Mouse (Mus musculus) yolk sac, embryonic 10.5 days (tissue): ENCODE results near the gene Cox19.

Source experiments
- DNase-seq: peaks from one replicate; pipeline ENCODE4 v3.0.0-alpha.2; 2017; ENCODE audit warnings: low spot score

The Cox19 gene

GRCm38 (mm10) chr5:139291811-139292560 lies 59.2 kb downstream of the Cox19 start:
- no peak for DNase-seq

- no peak for DNase-seq
Measured at GRCm38 (mm10) chr5:139290467-139291259, 60.6 kb downstream of the Cox19 start.

DNA sequence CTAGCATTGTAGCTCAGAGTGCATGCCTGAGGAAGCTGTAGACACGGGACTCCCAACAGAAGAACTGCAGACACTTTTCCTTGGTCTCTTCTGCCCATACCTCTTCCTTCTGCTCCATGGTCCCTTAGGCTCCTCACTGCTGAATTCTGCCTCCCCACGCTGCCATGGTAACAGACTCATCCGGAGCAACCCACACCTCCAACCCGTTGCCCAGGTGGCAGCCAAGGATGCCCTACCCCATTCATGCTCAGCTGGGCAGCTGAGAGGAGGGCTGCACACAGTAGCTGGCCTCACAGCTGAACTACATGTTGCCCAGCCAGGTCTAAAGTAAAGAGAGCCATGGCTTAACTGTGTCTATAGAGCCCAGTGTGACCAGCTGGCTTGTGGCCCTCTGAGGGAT lies 62.6 kb downstream of the Cox19 start:
- no peak for DNase-seq

DNA sequence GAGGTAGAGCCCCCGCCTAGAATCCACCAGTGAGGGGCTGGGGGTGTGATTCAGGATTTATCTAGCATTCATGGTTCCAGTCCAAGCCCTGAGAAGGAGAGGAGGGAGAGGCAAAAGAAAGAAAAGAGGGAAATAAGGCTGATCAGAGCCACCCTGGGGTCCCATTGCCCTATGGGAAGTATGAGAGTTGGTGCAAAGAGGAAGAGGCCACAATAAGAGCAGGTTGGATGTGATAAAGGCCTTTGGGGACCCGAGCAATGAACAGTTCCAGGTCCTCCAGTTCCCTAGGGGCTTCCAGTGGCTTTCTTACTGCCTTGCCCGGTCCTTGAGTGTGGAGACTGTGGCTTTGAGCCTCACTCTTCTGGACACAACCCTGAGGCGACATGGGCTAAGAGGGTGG lies 63.4 kb downstream of the Cox19 start:
- no peak for DNase-seq

DNA sequence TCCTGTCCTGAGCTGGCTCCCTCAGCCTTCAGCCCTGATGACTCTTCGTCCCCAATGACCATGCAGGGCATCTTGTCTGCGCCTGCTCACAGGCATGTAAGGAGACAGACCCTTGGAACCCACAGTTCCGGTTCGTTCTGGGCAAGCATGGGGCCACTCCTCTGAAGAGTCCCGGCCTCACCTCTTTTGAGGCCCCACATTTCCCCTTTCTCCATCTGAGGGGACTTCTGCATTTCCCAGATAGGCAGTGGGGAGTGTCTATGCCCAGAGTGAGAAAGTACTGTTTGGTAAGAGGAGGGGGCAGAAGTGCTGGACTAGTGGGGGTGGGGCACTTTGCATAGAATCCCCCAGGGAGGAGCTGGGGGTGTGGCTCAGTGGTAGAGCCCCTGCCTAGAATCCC lies 64.1 kb downstream of the Cox19 start:
- DNase-seq, result no peak
